Mouse (Mus musculus) heart, embryonic 13.5 days (tissue): ENCODE data around the gene Satb1. TPM values are rescaled to one million over a fixed set of nuclear protein-coding genes. Genes with fewer than 3 reads are reported as not detected.

Experiments used
- ATAC-seq: fragments of 200-750 bp; cut with Nextera tagmentation; 2 replicates; pipeline ENCODE4 v1.8.0; 2017; ENCODE audit warnings: moderate TSS enrichment; ENCODE audit not compliant: insufficient number of reproducible peaks, low FRiP score, low TSS enrichment; ENCODE audit errors: extremely low read depth
- H3K27ac ChIP-seq: fragments of 300-500 bp; sonication (generic); replicated peaks from 2 replicates; pipeline ENCODE4 v1.5.1; 2015; ENCODE audit warnings: moderate library complexity, mild to moderate bottlenecking, inconsistent platforms
- H3K27me3 ChIP-seq: fragments of 300-500 bp; sonication (generic); replicated peaks from 2 replicates; pipeline ENCODE4 v1.6.1; 2015; ENCODE audit warnings: mild to moderate bottlenecking, inconsistent platforms
- H3K36me3 ChIP-seq: fragments of 300-500 bp; sonication (generic); 2 replicates; pipeline ENCODE4 v1.6.1; 2015; ENCODE audit warnings: mild to moderate bottlenecking, inconsistent platforms
- H3K4me1 ChIP-seq: fragments of 300-500 bp; sonication (generic); 2 replicates; pipeline ENCODE4 v1.6.1; 2015; ENCODE audit warnings: inconsistent platforms
- H3K4me2 ChIP-seq: fragments of 300-500 bp; sonication (generic); 2 replicates; pipeline ENCODE4 v1.6.1; 2015; ENCODE audit warnings: inconsistent platforms, mild to moderate bottlenecking, moderate library complexity
- H3K4me3 ChIP-seq: fragments of 300-500 bp; sonication (generic); 2 replicates; pipeline ENCODE4 v1.5.1; 2015; ENCODE audit warnings: moderate library complexity, mild to moderate bottlenecking, inconsistent platforms
- H3K9ac ChIP-seq: fragments of 300-500 bp; sonication (generic); 2 replicates; pipeline ENCODE4 v1.6.1; 2015; ENCODE audit warnings: inconsistent platforms, mild to moderate bottlenecking, moderate library complexity
- H3K9me3 ChIP-seq: fragments of 300-500 bp; sonication (generic); 2 replicates; pipeline ENCODE4 v1.6.1; 2016; ENCODE audit warnings: inconsistent platforms
- whole genome bisulfite sequencing: fragments of 180-500 bp; shearing (Covaris S2); methylation state at CpG from one replicate; pipeline ENCODE4 v1.1.7; 2015; ENCODE audit warnings: mixed read lengths; 5-methylcytosine and 5-hydroxymethylcytosine counted together
- polyA plus RNA-seq: library from polyadenylated mRNA; unstranded; fragments of >200 nt; fragmentation: Nextera tagmentation; extraction: Ambion mirVana; gene quantifications from 2 replicates; pipeline ENCODE4 v1.2.1, GENCODE M21; 2015

Gene Satb1
- polyA plus RNA-seq, 1 experiment from 2014 or later: 6.8 TPM

- 90% methylated on average over 18 of the region's 18 CpGs for WGBS
- no peaks in the 10 kb centered on the region for H3K4me1 ChIP-seq
- H3K27me3 ChIP-seq: no peaks in the 10 kb centered on the region
- H3K9me3 ChIP-seq: no peaks in the 10 kb centered on the region
- no peak overlapping the region for H3K4me2 ChIP-seq
- no peak overlapping the region for H3K27ac ChIP-seq
- ATAC-seq: no peak
- no peak overlapping the region for H3K4me3 ChIP-seq
- no peak overlapping the region for H3K9ac ChIP-seq
- peaks cover 7% of the 10 kb centered on the region for H3K36me3 ChIP-seq
These were observed 57.8 kb downstream of the Satb1 start for GRCm38 (mm10) chr17:51775070-51775881.

DNA sequence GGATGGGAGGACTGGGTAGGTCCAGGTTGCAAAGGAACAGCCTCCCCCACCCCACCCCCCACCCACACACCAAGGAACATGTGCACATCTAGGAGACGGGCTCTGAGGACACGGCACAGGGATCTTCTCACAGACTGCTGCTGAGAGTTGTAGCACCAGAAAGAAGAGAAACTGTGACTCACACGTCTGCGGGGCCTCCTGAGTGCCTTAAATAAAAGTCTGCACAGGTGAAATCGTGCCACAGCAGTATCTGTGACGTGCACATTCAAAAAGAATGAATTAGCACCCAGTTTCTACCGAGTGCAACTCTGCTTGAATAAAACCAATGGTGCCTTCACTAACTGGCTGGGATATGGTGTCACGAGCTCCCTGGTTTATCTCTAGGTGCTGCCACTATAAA, 69.5 kb downstream of the Satb1 start:
- H3K27me3 ChIP-seq: no peaks in the 10 kb centered on the region
- 81% methylated on average over 8 of the region's 8 CpGs for WGBS
- no peak overlapping the region for H3K9ac ChIP-seq
- H3K27ac ChIP-seq: no peak overlapping the region
- H3K36me3 ChIP-seq: peaks cover 18% of the 10 kb centered on the region
- H3K9me3 ChIP-seq: no peaks in the 10 kb centered on the region
- no peak for ATAC-seq
- H3K4me3 ChIP-seq: no peak overlapping the region
- no peak overlapping the region for H3K4me2 ChIP-seq
- no peaks in the 10 kb centered on the region for H3K4me1 ChIP-seq

GRCm38 (mm10) chr17:51762503-51762902, 70.6 kb downstream of the Satb1 start:
- Histone ChIP-seq H3K4me1 (no peaks in the 10 kb centered on the region), H3K9me3 (no peaks in the 10 kb centered on the region), H3K27me3 (no peaks in the 10 kb centered on the region), H3K4me2 (no peak overlapping the region), H3K27ac (no peak overlapping the region), H3K4me3 (no peak overlapping the region), H3K36me3 (peaks cover 23% of the 10 kb centered on the region), H3K9ac (no peak overlapping the region)
- ATAC-seq: no peak
- 65% methylated on average over 7 of the region's 7 CpGs for WGBS

DNA sequence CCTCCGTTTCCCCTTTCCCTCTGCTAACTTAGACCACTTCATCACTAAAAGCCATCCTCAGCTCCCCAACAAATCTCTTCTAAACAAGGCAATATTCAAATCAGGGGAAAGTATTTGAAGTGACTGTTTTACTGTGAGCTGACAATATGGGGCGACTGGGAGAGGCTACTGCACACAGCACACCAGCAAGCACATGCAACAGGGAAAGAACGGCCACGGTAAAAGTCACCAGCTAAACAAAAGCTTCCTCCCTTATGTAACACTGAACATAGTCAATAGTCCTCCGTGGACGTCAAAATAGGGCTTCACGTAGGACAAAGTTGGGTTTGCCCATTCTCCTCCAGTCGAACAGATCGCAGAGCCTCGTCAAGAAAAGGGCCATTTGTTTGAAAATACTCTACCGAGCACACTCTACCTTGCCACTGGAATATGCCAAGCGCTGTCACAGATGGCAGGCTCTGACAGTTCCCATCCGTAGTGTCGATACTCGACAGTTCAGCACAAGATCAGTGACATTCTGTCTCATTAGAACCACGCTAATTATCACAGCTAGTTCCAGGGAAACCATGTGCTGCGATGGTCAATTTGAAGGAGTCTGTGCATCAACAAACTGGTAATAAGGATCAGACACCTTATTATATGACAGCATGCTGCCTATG, 72.0 kb downstream of the Satb1 start:
- Histone ChIP-seq H3K4me2 (no peak overlapping the region), H3K4me3 (no peak overlapping the region)

DNA sequence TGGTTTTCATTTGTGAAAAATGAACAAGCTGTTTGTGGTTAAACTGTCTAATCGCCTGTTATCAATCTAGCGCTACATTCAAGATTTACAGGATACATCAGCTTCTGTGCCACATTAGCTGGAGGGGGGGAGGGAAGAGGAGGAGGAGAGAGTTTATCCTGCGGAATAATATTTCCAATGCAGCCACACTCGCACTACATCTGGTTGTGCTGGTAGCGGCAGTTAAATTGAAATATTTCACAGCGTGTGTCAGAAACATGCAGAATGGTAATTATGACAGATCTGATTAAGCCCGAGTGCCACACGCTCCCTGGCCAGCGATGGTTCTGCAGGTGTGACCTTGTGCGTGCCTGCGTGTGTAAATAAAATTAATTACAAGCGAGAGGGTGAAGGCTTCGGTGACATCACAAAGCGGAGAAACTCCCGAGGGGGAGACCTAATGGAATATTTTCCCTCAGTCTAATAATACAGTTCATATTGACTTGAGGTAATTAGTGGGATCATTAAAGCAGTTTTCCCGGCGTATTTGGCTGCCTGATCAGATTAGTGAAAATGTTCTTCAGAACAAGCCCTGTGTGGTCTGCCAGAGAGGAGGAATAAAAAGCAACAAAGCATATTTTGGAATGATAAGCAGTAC, 72.7 kb downstream of the Satb1 start:
- H3K9ac ChIP-seq: no peak overlapping the region
- no peaks in the 10 kb centered on the region for H3K27me3 ChIP-seq
- no peaks in the 10 kb centered on the region for H3K9me3 ChIP-seq
- no peaks in the 10 kb centered on the region for H3K4me1 ChIP-seq
- H3K27ac ChIP-seq: no peak overlapping the region
- H3K4me2 ChIP-seq: no peak overlapping the region
- 77% methylated on average over 17 of the region's 17 CpGs for WGBS
- H3K4me3 ChIP-seq: no peak overlapping the region
- ATAC-seq: no peak
- peaks cover 17% of the 10 kb centered on the region for H3K36me3 ChIP-seq

More for the DNA sequence above, 72.0 kb downstream of the Satb1 start:
- Histone ChIP-seq H3K9me3 (no peaks in the 10 kb centered on the region), H3K4me1 (no peaks in the 10 kb centered on the region), H3K36me3 (peaks cover 23% of the 10 kb centered on the region), H3K27ac (no peak overlapping the region), H3K27me3 (no peaks in the 10 kb centered on the region), H3K9ac (no peak overlapping the region)
- WGBS: 79% methylated on average over 17 of the region's 17 CpGs
- no peak for ATAC-seq

DNA sequence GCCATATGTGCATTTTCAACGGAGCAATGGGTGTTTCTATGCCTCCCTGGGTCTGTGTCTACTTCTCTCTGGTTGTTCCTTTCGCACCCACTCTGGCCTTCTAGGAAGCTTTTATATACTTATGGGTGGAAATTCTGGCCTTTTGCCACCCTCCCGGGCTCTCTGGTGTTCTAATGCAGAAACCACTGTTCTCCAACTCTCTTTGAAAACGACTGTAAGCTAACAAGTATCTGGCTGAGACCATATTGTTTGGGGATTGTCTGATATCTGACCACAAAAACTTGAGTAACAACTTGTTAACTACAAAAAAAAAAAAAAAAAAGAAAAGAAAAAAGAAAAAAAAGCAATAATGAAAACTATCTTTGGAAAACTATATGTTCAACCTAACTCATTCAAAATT, 73.6 kb downstream of the Satb1 start:
- no peaks in the 10 kb centered on the region for H3K27me3 ChIP-seq

GRCm38 (mm10) chr17:51752142-51752541, 80.9 kb downstream of the Satb1 start:
- Histone ChIP-seq H3K9me3 (no peaks in the 10 kb centered on the region), H3K4me1 (no peaks in the 10 kb centered on the region), H3K4me2 (no peak overlapping the region), H3K27me3 (no peaks in the 10 kb centered on the region), H3K36me3 (no peaks in the 10 kb centered on the region), H3K27ac (no peak overlapping the region), H3K4me3 (no peak overlapping the region), H3K9ac (no peak overlapping the region)
- WGBS: 77% methylated on average over 4 of the region's 4 CpGs
- ATAC-seq: no peak

More for the DNA sequence above, 73.6 kb downstream of the Satb1 start:
- ATAC-seq: no peak
- no peak overlapping the region for H3K27ac ChIP-seq
- no peak overlapping the region for H3K4me3 ChIP-seq
- no peak overlapping the region for H3K4me2 ChIP-seq
- H3K9me3 ChIP-seq: no peaks in the 10 kb centered on the region
- H3K9ac ChIP-seq: no peak overlapping the region
- WGBS: 80% methylated on average over 4 of the region's 4 CpGs
- H3K36me3 ChIP-seq: peaks cover 11% of the 10 kb centered on the region
- H3K4me1 ChIP-seq: no peaks in the 10 kb centered on the region

DNA sequence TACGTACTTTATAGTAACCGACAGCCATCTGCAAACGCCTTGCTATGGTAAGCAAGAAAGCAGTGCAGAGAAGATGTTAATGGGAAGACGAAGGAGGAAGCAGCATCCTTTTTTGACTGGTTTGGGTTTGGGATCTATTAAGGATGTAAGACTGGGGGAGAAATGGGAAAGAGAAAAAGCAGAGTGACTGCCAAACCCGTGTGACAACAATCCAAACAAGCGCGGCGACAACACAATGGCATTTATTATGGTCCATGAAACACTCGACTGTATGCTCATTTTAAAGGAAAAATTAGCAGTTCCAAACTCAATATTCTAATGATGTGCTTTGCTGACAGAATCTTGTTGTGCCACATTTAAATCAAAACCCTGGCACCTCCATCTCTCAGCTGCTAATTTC, 85.9 kb downstream of the Satb1 start:
- Histone ChIP-seq H3K27ac (no peak overlapping the region), H3K9me3 (no peaks in the 10 kb centered on the region), H3K27me3 (no peaks in the 10 kb centered on the region), H3K36me3 (peaks cover 10% of the 10 kb centered on the region), H3K9ac (no peak overlapping the region), H3K4me2 (no peak overlapping the region), H3K4me3 (no peak overlapping the region), H3K4me1 (peaks cover 1% of the 10 kb centered on the region; the same call in 1 of the 2 replicates)
- 87% methylated on average over 9 of the region's 9 CpGs for WGBS
- ATAC-seq: no peak

DNA sequence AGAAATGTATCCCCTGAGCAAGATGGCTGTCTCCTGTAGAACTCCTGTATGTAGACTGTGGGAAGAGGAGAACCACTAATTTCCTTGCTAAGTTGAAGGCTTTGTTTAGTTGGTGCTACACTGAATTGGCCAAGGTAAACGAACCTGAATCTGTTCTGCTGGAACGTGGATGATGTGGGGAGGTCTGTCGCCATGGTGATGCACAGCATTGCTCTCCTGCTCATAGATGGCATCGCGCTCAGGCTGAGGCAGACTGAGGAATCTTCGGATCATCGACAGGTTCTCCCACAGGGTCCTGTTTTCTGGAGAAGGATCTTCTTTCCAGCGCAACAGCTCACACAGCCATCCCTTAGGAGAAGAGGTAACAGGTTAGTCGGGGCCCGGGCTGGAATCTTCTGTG, 90.6 kb downstream of the Satb1 start:
- no peak for ATAC-seq
- H3K27me3 ChIP-seq: no peaks in the 10 kb centered on the region
- H3K4me2 ChIP-seq: no peak overlapping the region
- H3K27ac ChIP-seq: no peak overlapping the region
- no peak overlapping the region for H3K9ac ChIP-seq
- no peaks in the 10 kb centered on the region for H3K9me3 ChIP-seq
- no peak overlapping the region for H3K4me3 ChIP-seq
- peaks cover 4% of the 10 kb centered on the region; the same call in 1 of the 2 replicates for H3K4me1 ChIP-seq
- H3K36me3 ChIP-seq: peaks cover 25% of the 10 kb centered on the region
- WGBS: 76% methylated on average over 10 of the region's 10 CpGs

DNA sequence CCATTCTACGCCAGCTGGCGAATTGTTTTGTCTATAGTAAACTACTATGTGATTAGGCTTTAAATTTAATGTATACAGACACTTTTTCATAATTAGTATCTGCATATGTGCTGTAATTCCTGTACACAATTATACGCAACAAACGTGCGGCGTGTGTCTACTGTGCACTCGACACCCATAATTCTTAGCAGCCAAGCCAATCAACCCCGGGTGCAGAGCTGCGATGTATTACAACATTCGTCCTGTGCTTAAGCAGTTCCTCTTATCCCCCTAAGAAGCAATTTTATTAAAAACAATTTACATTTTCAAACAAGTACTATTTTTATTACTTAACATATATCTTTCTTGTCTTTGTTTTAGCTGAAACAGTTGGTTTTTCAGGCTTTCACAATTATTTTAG, 92.0 kb downstream of the Satb1 start:
- no peak for ATAC-seq
- Histone ChIP-seq H3K4me2 (no peak overlapping the region), H3K9ac (no peak overlapping the region), H3K9me3 (no peaks in the 10 kb centered on the region), H3K27ac (no peak overlapping the region), H3K36me3 (peaks cover 25% of the 10 kb centered on the region), H3K4me1 (peaks cover 4% of the 10 kb centered on the region; the same call in 1 of the 2 replicates), H3K4me3 (no peak overlapping the region), H3K27me3 (no peaks in the 10 kb centered on the region)
- WGBS: 89% methylated on average over 10 of the region's 10 CpGs

- no peak for ATAC-seq
- Histone ChIP-seq H3K9me3 (no peaks in the 10 kb centered on the region), H3K4me1 (peaks cover 4% of the 10 kb centered on the region; the same call in 1 of the 2 replicates), H3K4me3 (no peak overlapping the region), H3K36me3 (peaks cover 25% of the 10 kb centered on the region), H3K27ac (no peak overlapping the region), H3K9ac (no peak overlapping the region), H3K27me3 (no peaks in the 10 kb centered on the region), H3K4me2 (no peak overlapping the region)
- 75% methylated on average over 15 of the region's 15 CpGs for WGBS
These were observed 92.8 kb downstream of the Satb1 start for GRCm38 (mm10) chr17:51740246-51740645.
